Mouse (Mus musculus) myocyte (in vitro differentiated cells): ENCODE measurements at regions not wholly inside any gene's neighbourhood (a gene's known extent, or its start where the extent isn't known, plus 50 kb on each side); places are given as distances from the start of the nearest gene placed in this dataset.

Source experiments
- CEBPB ChIP-seq: IDR thresholded peaks from 2 replicates; pipeline ENCODE4 v1.6.1; 2011; ENCODE audit warnings: mild to moderate bottlenecking, moderate library complexity; ENCODE audit not compliant: poor library complexity, insufficient read depth, severe bottlenecking
- E2F4 ChIP-seq: IDR thresholded peaks from one replicate; pipeline ENCODE4 v1.6.1; 2011; ENCODE audit warnings: mild to moderate bottlenecking, control low read depth, moderate library complexity; ENCODE audit not compliant: insufficient read depth
- MAX ChIP-seq: IDR thresholded peaks from one replicate; pipeline ENCODE4 v1.6.1; 2011; ENCODE audit warnings: low read depth, mild to moderate bottlenecking, control low read depth
- MYOD1 ChIP-seq, 3 experiments: IDR thresholded peaks; one replicate each; pipeline ENCODE4 v1.6.1; 2011; ENCODE audit warnings: control low read depth in 2 of 3, low read depth in 2 of 3, mild to moderate bottlenecking in 2 of 3, moderate library complexity in 1 of 3; ENCODE audit not compliant: insufficient read length in 2 of 3, control insufficient read depth in 1 of 3
- MYOG ChIP-seq, 3 experiments: IDR thresholded peaks; one replicate each; pipeline ENCODE4 v1.6.1; 2011; ENCODE audit warnings: control low read depth in 2 of 3, low read depth in 2 of 3, mild to moderate bottlenecking in 2 of 3; ENCODE audit not compliant: insufficient read length in 2 of 3, control insufficient read depth in 1 of 3, insufficient read depth in 1 of 3
- POLR2A ChIP-seq: IDR thresholded peaks from one replicate; pipeline ENCODE4 v1.6.1; 2011; ENCODE audit warnings: low read depth, mild to moderate bottlenecking, control low read depth, moderate library complexity; ENCODE audit not compliant: insufficient read length
- POLR2AphosphoS2 ChIP-seq: IDR thresholded peaks from one replicate; pipeline ENCODE4 v1.6.1; 2011; ENCODE audit warnings: low read depth, control low read depth; ENCODE audit not compliant: insufficient read length
- REST ChIP-seq: IDR thresholded peaks from one replicate; pipeline ENCODE4 v1.6.1; 2011; ENCODE audit warnings: mild to moderate bottlenecking, control low read depth, moderate library complexity; ENCODE audit not compliant: insufficient read depth, insufficient read length
- TCF12 ChIP-seq: IDR thresholded peaks from one replicate; pipeline ENCODE4 v1.6.1; 2011; ENCODE audit warnings: mild to moderate bottlenecking, control low read depth; ENCODE audit not compliant: poor library complexity, insufficient read depth, severe bottlenecking
- TCF3 ChIP-seq: IDR thresholded peaks from one replicate; pipeline ENCODE4 v1.6.1; 2011; ENCODE audit warnings: low read depth, control low read depth; ENCODE audit not compliant: insufficient read length
- USF1 ChIP-seq: IDR thresholded peaks from one replicate; pipeline ENCODE4 v1.6.1; 2011; ENCODE audit warnings: low read depth, mild to moderate bottlenecking, control low read depth, moderate library complexity

GRCm38 (mm10) chr1:42774971-42775892 lies 75.8 kb upstream of the Mrps9 start:
- TF ChIP-seq POLR2A (no peak), MAX (no peak), POLR2AphosphoS2 (no peak), USF1 (no peak), MYOD1 (IDR thresholded peaks at IDR 0.05; ENCODE audit: control insufficient read depth in 1 of 3, insufficient read length in 2 of 3, low read depth in 2 of 3) (no peak), TCF12 (no peak), TCF3 (no peak), E2F4 (no peak), MYOG (IDR thresholded peaks at IDR 0.05; ENCODE audit: control insufficient read depth in 1 of 3, insufficient read depth in 1 of 3, insufficient read length in 2 of 3, low read depth in 2 of 3) (no peak), REST (no peak), CEBPB (no peak)
